Mouse (Mus musculus) stomach, postnatal 0 days (tissue): ENCODE results near the gene Ppef1. TPM values are rescaled to one million over a fixed set of nuclear protein-coding genes. Genes with fewer than 3 reads are reported as not detected.
"Not testable (repeated sequence)": the region's sequence is repeated elsewhere in the genome, so short reads cannot be mapped to it uniquely, and the experiment has no call there.

Source experiments
- ATAC-seq: fragments of 200-750 bp; cut with Nextera tagmentation; 2 replicates; pipeline ENCODE4 v1.8.0; 2017; ENCODE audit not compliant: low FRiP score, low TSS enrichment
- DNase-seq: peaks from one replicate; pipeline ENCODE4 v3.0.0-alpha.2; 2016; ENCODE audit warnings: low spot score
- H3K27ac ChIP-seq: fragments of 300-500 bp; sonication (generic); replicated peaks from 2 replicates; pipeline ENCODE4 v1.5.1; 2014; ENCODE audit warnings: mild to moderate bottlenecking, control low read depth
- H3K27me3 ChIP-seq: fragments of 300-500 bp; sonication (generic); 2 replicates; pipeline ENCODE4 v1.6.1; 2014; ENCODE audit warnings: low read length; ENCODE audit not compliant: control insufficient read depth, insufficient read depth
- H3K36me3 ChIP-seq: fragments of 300-500 bp; sonication (generic); 2 replicates; pipeline ENCODE4 v1.6.1; 2014; ENCODE audit warnings: low read length, mixed read lengths; ENCODE audit not compliant: control insufficient read depth, insufficient read depth
- H3K4me1 ChIP-seq: fragments of 300-500 bp; sonication (generic); replicated peaks from 2 replicates; pipeline ENCODE4 v1.6.1; 2014; ENCODE audit warnings: antibody characterized with exemption; ENCODE audit not compliant: control insufficient read depth, insufficient read depth
- H3K4me2 ChIP-seq: fragments of 300-500 bp; sonication (generic); replicated peaks from 2 replicates; pipeline ENCODE4 v1.6.1; 2014; ENCODE audit warnings: low read depth, mild to moderate bottlenecking, control low read depth, moderate library complexity
- H3K4me3 ChIP-seq: fragments of 300-500 bp; sonication (generic); 2 replicates; pipeline ENCODE4 v1.5.1; 2014; ENCODE audit warnings: low read depth, low read length, control low read depth
- H3K9ac ChIP-seq: fragments of 300-500 bp; sonication (generic); 2 replicates; pipeline ENCODE4 v1.6.1; 2014; ENCODE audit warnings: mild to moderate bottlenecking, low read length, control low read depth, mixed read lengths
- H3K9me3 ChIP-seq: fragments of 300-500 bp; sonication (generic); 2 replicates; pipeline ENCODE4 v1.6.1; 2016; ENCODE audit warnings: low read length; ENCODE audit not compliant: control insufficient read depth
- CTCF ChIP-seq: IDR thresholded peaks from 2 replicates; pipeline ENCODE4 v1.5.1; 2016; ENCODE audit warnings: antibody characterized with exemption, low read depth, mild to moderate bottlenecking, moderate library complexity
- EP300 ChIP-seq: optimal IDR thresholded peaks from 2 replicates; pipeline ENCODE3; 2016; ENCODE audit warnings: antibody characterized with exemption
- WGBS: fragments of 180-500 bp; shearing (Covaris S2); extraction: QIAGEN DNeasy Blood & Tissue Kit; methylation state at CpG from one replicate; pipeline ENCODE4 v1.1.7; 2014; 5-methylcytosine and 5-hydroxymethylcytosine counted together
- polyA plus RNA-seq: library from polyadenylated mRNA; unstranded; fragments of >200 nt; fragmentation: Nextera tagmentation; extraction: Ambion mirVana; gene quantifications from 2 replicates; pipeline ENCODE4 v1.2.1, GENCODE M21; 2015

Gene Ppef1
- 0.05 and 0.06 TPM in 2 replicates for polyA plus RNA-seq

GRCm38 (mm10) chrX:160735650-160736049, at the start of gene Ppef1:
Gene Ppef1 (minus strand): TSS chrX:160735765.
- TF ChIP-seq EP300 (no peak), CTCF (no peak)
- no peak for DNase-seq
- 69% methylated on average over 5 of the region's 5 CpGs for WGBS
- Histone ChIP-seq H3K9ac (no peak within 1 kb of the TSS), H3K36me3 (no peaks in the 10 kb centered on the region), H3K4me3 (no peak within 1 kb of the TSS), H3K27me3 (no peaks in the 10 kb centered on the region), H3K4me2 (no peak within 1 kb of the TSS), H3K4me1 (no peaks in the 10 kb centered on the region), H3K27ac (no peak within 1 kb of the TSS), H3K9me3 (no peaks in the 10 kb centered on the region)
- no peak for ATAC-seq

GRCm38 (mm10) chrX:160782276-160782675, 46.7 kb upstream of the Ppef1 start:
- Histone ChIP-seq H3K36me3 (no peaks in the 10 kb centered on the region), H3K4me1 (no peaks in the 10 kb centered on the region), H3K9me3 (no peaks in the 10 kb centered on the region), H3K4me2 (no peak overlapping the region), H3K4me3 (no peak overlapping the region), H3K27ac (no peak overlapping the region), H3K27me3 (no peaks in the 10 kb centered on the region), H3K9ac (no peak overlapping the region)
- WGBS = 53% methylated on average over 5 of the region's 5 CpGs
- DNase-seq (no peak), ATAC-seq (no peak)
- TF ChIP-seq CTCF (no peak), EP300 (no peak)

GRCm38 (mm10) chrX:160773033-160773432, 37.5 kb upstream of the Ppef1 start:
- Histone ChIP-seq H3K36me3 (no peaks in the 10 kb centered on the region), H3K9me3 (no peaks in the 10 kb centered on the region), H3K9ac (no peak overlapping the region), H3K4me1 (no peaks in the 10 kb centered on the region), H3K27me3 (no peaks in the 10 kb centered on the region), H3K4me3 (no peak overlapping the region), H3K27ac (no peak overlapping the region), H3K4me2 (no peak overlapping the region)
- DNase-seq = no peak
- TF ChIP-seq CTCF (no peak), EP300 (no peak)
- WGBS = 48% methylated on average over 1 of the region's 1 CpGs
- no peak for ATAC-seq

GRCm38 (mm10) chrX:160769622-160770021, 34.1 kb upstream of the Ppef1 start:
- not testable (repeated sequence) for H3K4me2 ChIP-seq, H3K4me3 ChIP-seq, H3K4me1 ChIP-seq, H3K27me3 ChIP-seq, ATAC-seq, H3K27ac ChIP-seq, H3K9me3 ChIP-seq, DNase-seq, H3K9ac ChIP-seq, H3K36me3 ChIP-seq
- 79% methylated on average over 3 of the region's 5 CpGs for WGBS

GRCm38 (mm10) chrX:160767713-160768112, 32.1 kb upstream of the Ppef1 start, which contains the start of gene Rs1:
Gene Rs1 (plus strand): TSS chrX:160768013.
- no peaks in the 10 kb centered on the region for H3K9me3 ChIP-seq
- no peaks in the 10 kb centered on the region for H3K27me3 ChIP-seq
- H3K4me2 ChIP-seq = peak within 1 kb of the TSS; percentile 43
- 68% methylated on average over 2 of the region's 2 CpGs for WGBS
- H3K27ac ChIP-seq = no peak within 1 kb of the TSS
- no peaks in the 10 kb centered on the region for H3K4me1 ChIP-seq
- H3K4me3 ChIP-seq = no peak within 1 kb of the TSS
- no peak for ATAC-seq
- no peak within 1 kb of the TSS for H3K9ac ChIP-seq
- no peak for DNase-seq
- no peaks in the 10 kb centered on the region for H3K36me3 ChIP-seq
- TF ChIP-seq EP300 (no peak), CTCF (no peak)

GRCm38 (mm10) chrX:160766233-160766616, 30.7 kb upstream of the Ppef1 start:
- peak overlapping the region; percentile 43 for H3K4me3 ChIP-seq
- H3K36me3 ChIP-seq = no peaks in the 10 kb centered on the region
- H3K4me2 ChIP-seq = peak overlapping the region; percentile 43
- ATAC-seq = peak; percentile 87
- no peak for DNase-seq
- H3K9ac ChIP-seq = peak overlapping the region; percentile 45; the same call in 1 of the 2 replicates
- 31% methylated on average over 15 of the region's 15 CpGs for WGBS
- H3K4me1 ChIP-seq = no peaks in the 10 kb centered on the region
- H3K27ac ChIP-seq = peak overlapping the region; percentile 67; the same call in 1 of the 2 replicates
- H3K27me3 ChIP-seq = no peaks in the 10 kb centered on the region
- no peaks in the 10 kb centered on the region for H3K9me3 ChIP-seq
- TF ChIP-seq CTCF (no peak), EP300 (no peak)
